Mouse (Mus musculus) liver, embryonic 14.5 days (tissue): ENCODE results near the gene Elp5. TPM values are rescaled to one million over a fixed set of nuclear protein-coding genes. Genes with fewer than 3 reads are reported as not detected.

Experiments used
- ATAC-seq: fragments of 200-750 bp; cut with Nextera tagmentation; 2 replicates; pipeline ENCODE4 v1.8.0; 2017; ENCODE audit warnings: moderate number of reproducible peaks, mild to moderate bottlenecking, moderate library complexity; ENCODE audit not compliant: insufficient read depth
- DNase-seq, 3 experiments: peaks; one replicate each; pipeline ENCODE4 v3.0.0-alpha.2; 2012 to 2013; ENCODE audit warnings: low read depth in 3 of 3, low spot score in 3 of 3
- H3K27ac ChIP-seq: fragments of 300-500 bp; sonication (generic); 2 replicates; pipeline ENCODE4 v1.5.1; 2014; ENCODE audit warnings: moderate library complexity, mild to moderate bottlenecking, control low read depth, inconsistent platforms
- H3K27me3 ChIP-seq: fragments of 300-500 bp; sonication (generic); 2 replicates; pipeline ENCODE4 v1.6.1; 2014; ENCODE audit warnings: mild to moderate bottlenecking, low read length, moderate library complexity; ENCODE audit not compliant: control insufficient read depth, insufficient read depth
- H3K36me3 ChIP-seq: fragments of 300-500 bp; sonication (generic); replicated peaks from 2 replicates; pipeline ENCODE4 v1.6.1; 2014; ENCODE audit warnings: low read depth; ENCODE audit not compliant: control insufficient read depth, insufficient read depth
- H3K4me1 ChIP-seq, 2 experiments: fragments of 200-500 bp in 1 of 2; fragments of 300-500 bp in 1 of 2; sonication (generic) in 1 of 2; replicated peaks; 2 replicates each; pipeline ENCODE4 v1.6.1; 2012 to 2014; ENCODE audit warnings: antibody characterized with exemption in 1 of 2, inconsistent platforms in 1 of 2, low read length in 1 of 2; ENCODE audit not compliant: control insufficient read depth in 2 of 2, insufficient read depth in 2 of 2
- H3K4me2 ChIP-seq: fragments of 300-500 bp; sonication (generic); 2 replicates; pipeline ENCODE4 v1.6.1; 2014; ENCODE audit warnings: low read depth, mild to moderate bottlenecking, control low read depth, moderate library complexity
- H3K4me3 ChIP-seq, 2 experiments: fragments of 200-500 bp in 1 of 2; fragments of 300-500 bp in 1 of 2; sonication (generic) in 1 of 2; 2 replicates each; pipeline ENCODE4 v1.5.1; 2012 to 2014; ENCODE audit warnings: low read depth in 2 of 2, low read length in 2 of 2, mild to moderate bottlenecking in 2 of 2, control low read depth in 1 of 2, inconsistent platforms in 1 of 2, moderate library complexity in 1 of 2; ENCODE audit not compliant: insufficient read depth in 1 of 2
- H3K9ac ChIP-seq: fragments of 300-500 bp; sonication (generic); replicated peaks from 2 replicates; pipeline ENCODE4 v1.6.1; 2014; ENCODE audit warnings: mild to moderate bottlenecking, control low read depth, moderate library complexity
- H3K9me3 ChIP-seq: fragments of 300-500 bp; sonication (generic); 2 replicates; pipeline ENCODE4 v1.6.1; 2016; ENCODE audit warnings: low read length, mixed read lengths; ENCODE audit not compliant: control insufficient read depth
- CTCF ChIP-seq: IDR thresholded peaks from 2 replicates; pipeline ENCODE4 v1.5.1; 2016; ENCODE audit warnings: antibody characterized with exemption, low read depth, control low read depth
- EP300 ChIP-seq: IDR thresholded peaks from 2 replicates; pipeline ENCODE4 v1.6.1; 2016; ENCODE audit warnings: antibody characterized with exemption, low read depth
- WGBS: fragments of 180-500 bp; shearing (Covaris S2); extraction: QIAGEN DNeasy Blood & Tissue Kit; methylation state at CpG from one replicate; pipeline ENCODE4 v1.1.7; 2014; ENCODE audit not compliant: insufficient replicate concordance; 5-methylcytosine and 5-hydroxymethylcytosine counted together
- polyA plus RNA-seq, 2 experiments: library from polyadenylated mRNA; depleted of rRNA in 1 of 2; stranded (reverse) in 1 of 2; unstranded in 1 of 2; fragments of >200 nt; fragmentation: Nextera tagmentation in 1 of 2; extraction: Ambion mirVana in 1 of 2; gene quantifications; 2 replicates each; pipeline versions ENCODE4 v1.2.1 to v1.2.3; 2012 to 2014

The Elp5 gene
- polyA plus RNA-seq, 2 experiments, result 44.0 to 70.2 TPM

DNA sequence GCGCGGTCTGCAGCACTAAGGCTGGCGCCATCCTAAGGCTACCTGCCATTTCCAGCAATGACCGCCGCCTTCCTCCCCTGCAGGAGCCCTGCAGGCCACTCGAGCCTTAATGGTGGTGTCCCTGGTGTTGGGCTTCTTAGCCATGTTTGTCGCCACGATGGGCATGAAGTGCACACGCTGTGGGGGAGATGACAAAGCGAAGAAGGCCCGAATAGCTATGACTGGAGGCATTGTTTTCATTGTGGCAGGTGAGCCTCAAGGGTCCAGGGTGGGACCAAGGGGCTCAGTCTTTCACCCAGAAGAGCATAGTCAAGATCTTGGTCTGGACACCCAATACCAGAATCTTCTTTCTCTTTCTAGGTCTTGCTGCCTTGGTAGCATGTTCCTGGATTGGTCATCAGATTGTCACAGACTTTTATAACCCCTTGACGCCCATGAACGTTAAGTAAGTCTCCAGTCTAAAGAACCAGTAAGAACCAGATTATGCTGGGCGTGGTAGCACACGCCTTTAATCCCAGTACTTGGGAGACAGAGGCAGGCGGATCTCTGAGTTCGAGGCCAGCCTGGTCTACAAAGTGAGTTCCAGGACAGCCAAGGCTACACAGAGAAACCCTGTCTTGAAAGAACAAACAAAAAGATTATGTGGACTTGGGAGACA lies 15.3 kb downstream of the Elp5 start:
- Histone ChIP-seq H3K27ac (no peak overlapping the region), H3K27me3 (peaks cover 51% of the 10 kb centered on the region)

DNA sequence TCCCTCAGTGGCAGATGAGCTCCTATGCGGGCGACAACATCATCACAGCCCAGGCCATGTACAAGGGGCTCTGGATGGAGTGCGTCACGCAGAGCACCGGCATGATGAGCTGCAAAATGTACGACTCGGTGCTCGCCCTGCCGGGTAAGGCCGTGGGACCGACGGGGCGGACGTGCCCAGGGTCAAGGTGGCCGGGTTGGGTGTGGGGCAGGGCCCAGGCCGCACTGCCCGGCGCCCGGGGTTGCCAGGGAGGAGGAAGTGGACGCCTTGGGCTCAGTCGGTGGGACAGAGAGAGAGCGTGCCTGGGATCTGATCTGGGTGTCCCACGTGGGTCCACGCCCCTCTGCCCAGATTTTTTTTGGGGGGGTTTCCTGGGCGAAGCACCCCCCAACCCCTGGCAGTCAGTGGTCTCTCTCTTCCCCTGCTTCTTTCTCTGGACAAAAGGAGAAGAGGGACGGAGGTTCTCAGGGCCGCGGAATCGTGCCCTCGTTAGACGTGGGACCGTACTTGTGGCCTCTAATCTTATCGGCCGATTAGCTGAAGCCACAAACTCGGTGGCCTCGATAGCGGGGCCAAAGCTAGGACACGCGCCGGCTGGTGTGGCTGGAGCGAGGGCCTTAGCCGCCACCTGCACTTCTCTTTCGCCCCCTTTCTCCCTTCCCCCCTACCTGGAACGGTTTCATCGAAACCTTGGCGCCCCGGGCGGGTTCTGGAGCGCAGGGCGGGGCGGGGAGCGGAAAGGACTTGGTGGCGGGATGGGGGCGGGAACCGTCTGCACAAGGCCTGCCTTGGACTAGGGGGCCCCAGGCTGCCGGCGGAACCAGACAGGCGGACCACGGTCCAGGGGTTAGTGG lies 16.1 kb downstream of the Elp5 start:
- Histone ChIP-seq H3K4me1 (peaks cover 6 to 8% of the 10 kb centered on the region in 2 experiments; a peak in 2 of 4 replicates), H3K36me3 (no peaks in the 10 kb centered on the region; the same call in 1 of the 2 replicates), H3K4me3 (peak overlapping the region; percentile 23 to 35), H3K27ac (no peak overlapping the region), H3K9me3 (no peaks in the 10 kb centered on the region), H3K9ac (no peak overlapping the region), H3K4me2 (peak overlapping the region; percentile 56), H3K27me3 (peaks cover 54% of the 10 kb centered on the region)
- DNase-seq, result no peak
- TF ChIP-seq CTCF, result no peak
- ATAC-seq, result peak; percentile 43; the same call in 1 of the 2 replicates
- 1% methylated on average over 57 of the region's 59 CpGs for WGBS

More for the DNA sequence above, 15.3 kb downstream of the Elp5 start:
- Histone ChIP-seq H3K9ac (no peak overlapping the region), H3K4me3 (peak overlapping the region in 1 of 2 experiments; percentile 35; a peak in 2 of 4 replicates), H3K4me2 (peak overlapping the region; percentile 56), H3K4me1 (peaks cover 6 to 8% of the 10 kb centered on the region in 2 experiments; a peak in 2 of 4 replicates), H3K9me3 (no peaks in the 10 kb centered on the region), H3K36me3 (no peaks in the 10 kb centered on the region; the same call in 1 of the 2 replicates)
- ATAC-seq (no peak), DNase-seq (no peak)
- TF ChIP-seq CTCF, result no peak
- no peak for TF ChIP-seq EP300
- 27% methylated on average over 17 of the region's 17 CpGs for WGBS

DNA sequence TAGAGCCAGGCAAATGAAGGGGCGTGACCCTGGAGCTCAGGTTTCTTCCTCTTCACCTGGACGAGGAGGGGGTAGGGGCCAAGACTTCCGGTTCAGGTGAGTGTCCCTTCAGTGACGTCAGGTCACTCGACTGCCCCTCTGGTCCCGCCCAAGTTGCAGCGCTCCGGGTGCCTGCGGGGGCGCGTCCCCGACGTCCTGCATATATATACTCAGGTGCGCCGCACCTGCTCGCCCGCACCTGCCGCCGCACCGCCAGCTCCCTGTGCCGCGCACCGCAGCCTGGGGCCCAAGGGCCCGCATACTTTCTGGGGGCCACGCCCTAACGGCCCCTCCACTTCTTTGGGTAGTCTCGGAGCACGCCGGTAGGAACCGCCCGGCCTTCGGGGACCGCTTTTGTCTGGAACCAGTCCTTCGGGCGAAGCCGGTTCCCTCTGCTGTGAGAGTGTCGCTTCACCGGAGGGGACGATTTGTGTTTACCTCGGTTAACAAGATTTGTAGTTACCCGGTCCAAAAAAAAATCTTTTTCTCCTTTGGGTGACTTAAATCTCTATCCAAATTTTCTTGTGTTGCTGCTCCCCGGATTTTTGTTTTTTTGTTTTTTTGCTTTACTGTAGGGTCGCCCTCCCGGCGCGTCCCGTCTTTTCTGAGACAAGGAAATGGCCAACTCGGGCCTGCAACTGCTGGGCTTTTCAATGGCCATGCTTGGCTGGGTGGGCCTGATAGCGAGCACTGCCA lies 16.9 kb downstream of the Elp5 start:
- Histone ChIP-seq H3K9me3 (no peaks in the 10 kb centered on the region), H3K27me3 (peaks cover 59% of the 10 kb centered on the region), H3K4me1 (peaks cover 6 to 8% of the 10 kb centered on the region in 2 experiments; a peak in 2 of 4 replicates), H3K4me3 (peak overlapping the region in 1 of 2 experiments; percentile 35; a peak in 1 of 4 replicates), H3K27ac (no peak overlapping the region), H3K9ac (no peak overlapping the region), H3K36me3 (no peaks in the 10 kb centered on the region; the same call in 1 of the 2 replicates), H3K4me2 (peak overlapping the region; percentile 56)
- WGBS, result 4% methylated on average over 49 of the region's 49 CpGs
- no peak for ATAC-seq
- DNase-seq, result no peak
- TF ChIP-seq EP300, result no peak
- TF ChIP-seq CTCF, result no peak

DNA sequence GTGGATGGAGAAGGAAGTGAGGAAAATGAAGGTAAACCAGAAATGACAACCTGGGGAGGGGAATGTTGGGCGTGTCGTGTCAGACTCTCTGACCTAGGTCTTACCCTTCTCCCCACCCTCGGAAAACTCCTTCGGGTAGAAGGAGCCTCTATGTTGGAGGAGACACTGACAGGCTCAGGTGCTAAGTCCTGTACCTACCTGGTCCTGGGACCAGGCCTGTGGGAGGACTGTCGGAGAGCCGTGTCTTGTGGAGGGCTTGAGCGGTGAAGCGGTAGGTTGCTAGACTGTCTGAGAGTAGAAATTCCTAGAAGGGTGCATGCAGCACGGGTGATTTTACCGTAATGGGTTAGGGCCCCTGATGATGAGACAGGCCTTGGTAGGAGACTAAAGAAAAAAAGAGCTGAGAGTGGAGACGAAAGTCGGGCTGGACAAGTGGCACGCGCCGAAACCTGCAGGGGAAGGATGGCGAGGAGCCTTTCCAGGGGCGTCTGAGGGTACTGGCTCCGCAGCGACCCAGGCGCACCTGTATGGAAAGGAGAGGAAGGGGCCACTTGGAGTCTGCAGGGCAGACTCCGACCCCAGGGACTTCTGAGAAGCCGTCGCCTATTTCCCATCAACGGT lies 17.6 kb downstream of the Elp5 start, which contains the start of gene Cldn7:
TSS of gene Cldn7 (plus strand) at position 130 of the 621 bp plus-strand sequence.
- DNase-seq, result no peak
- no peak for ATAC-seq
- Histone ChIP-seq H3K27ac (no peak within 1 kb of the TSS), H3K27me3 (peaks cover 59% of the 10 kb centered on the region), H3K4me3 (peak within 1 kb of the TSS in 1 of 2 experiments; percentile 35; a peak in 1 of 4 replicates), H3K4me2 (peak within 1 kb of the TSS; percentile 35), H3K9me3 (no peaks in the 10 kb centered on the region), H3K4me1 (peaks cover 6 to 8% of the 10 kb centered on the region in 2 experiments; a peak in 2 of 4 replicates), H3K9ac (no peak within 1 kb of the TSS), H3K36me3 (no peaks in the 10 kb centered on the region; the same call in 1 of the 2 replicates)
- TF ChIP-seq EP300 (no peak), CTCF (no peak)
- 13% methylated on average over 24 of the region's 24 CpGs for WGBS
